Mouse (Mus musculus) brain, adult 10 weeks (tissue): Measurements from ENCODE around the gene Cd7. TPM values are rescaled to one million over a fixed set of nuclear protein-coding genes. Genes with fewer than 3 reads are reported as not detected.

Source experiments
- polyA plus RNA-seq: library from polyadenylated mRNA; stranded (reverse); fragments of 350-450 nt; fragmentation: Illumina TruSeq; extraction: RNeasy Lipid Tissue Mini Kit (QIAGEN cat#74804); gene quantifications from one replicate; pipeline ENCODE4 v1.2.3, GENCODE M21; 2015; ENCODE audit warnings: low read depth, low replicate concordance

Cd7 gene
- polyA plus RNA-seq = 3.4 TPM

GRCm38 (mm10) chr11:121039302-121039701 is at the start of gene Cd7:
Gene Cd7 (minus strand): TSS chr11:121039418.

GRCm38 (mm10) chr11:121081120-121081519 is 41.9 kb upstream of the Cd7 start, which contains the start of gene Sectm1a:
Gene Sectm1a (minus strand): TSS chr11:121081220.

GRCm38 (mm10) chr11:121063379-121063778 is 24.2 kb upstream of the Cd7 start, which contains the start of gene Sectm1b:
Gene Sectm1b (minus strand): TSS chr11:121063569.

GRCm38 (mm10) chr11:120990951-120991526 is 48.2 kb downstream of the Cd7 start, which contains the start of gene Csnk1d:
Gene Csnk1d (minus strand): TSS chr11:120991330.

Other genes starting within 250 kb of the Cd7 start
- 41.4 TPM for gene Dus1l, start 243.0 kb downstream of the Cd7 start, polyA plus RNA-seq
- 128 TPM for gene Fasn, start 214.9 kb downstream of the Cd7 start, polyA plus RNA-seq
- 7.2 TPM for gene Ccdc57, start 106.5 kb downstream of the Cd7 start, polyA plus RNA-seq
- gene Slc16a3, start 90.9 kb downstream of the Cd7 start, polyA plus RNA-seq = 3.1 TPM
- 86.1 TPM for gene Csnk1d, start 48.1 kb downstream of the Cd7 start, polyA plus RNA-seq
- not detected for gene Sectm1b, start 24.2 kb upstream of the Cd7 start, polyA plus RNA-seq
- gene Sectm1a, start 41.8 kb upstream of the Cd7 start, polyA plus RNA-seq = not detected
- gene Tex19.2, start 79.3 kb upstream of the Cd7 start, polyA plus RNA-seq = not detected
- gene Tex19.1, start 106.7 kb upstream of the Cd7 start, polyA plus RNA-seq = not detected
- gene Uts2r, start 120.9 kb upstream of the Cd7 start, polyA plus RNA-seq = not detected
- gene Hexdc, start 165.0 kb upstream of the Cd7 start, polyA plus RNA-seq = 30.5 TPM
- gene Ogfod3, start 165.3 kb upstream of the Cd7 start, polyA plus RNA-seq = 11.8 TPM
- 33.3 TPM for gene Cybc1, start 189.9 kb upstream of the Cd7 start, polyA plus RNA-seq
- 30.0 TPM for gene Narf, start 197.8 kb upstream of the Cd7 start, polyA plus RNA-seq
- 55.5 TPM for gene Foxk2, start 220.6 kb upstream of the Cd7 start, polyA plus RNA-seq